Comparison of ENCODE assay signal across 8 mouse cellular contexts in genomic region chr7:36975475-36975874, GRCm38 (mm10).
A peak's percentile ranks its signal among the peaks of the same experiment; 100 is the strongest.
DNase-seq lines count a peak whose midpoint lies in the region; ATAC-seq lines count a peak whose summit lies in the region.
"Had no signal": no experiment of that assay in that cellular context is flagged by ENCODE, and none has a peak within 500 bp of the region (broad histone marks: within the 10 kb centered on the region; RNA-seq: fewer than 3 reads in every experiment).

No protein-coding gene starts in this region.

- ATAC-seq in heart, embryonic 12.5 days (ENCODE audit: insufficient number of reproducible peaks, low FRiP score): no peak
- ATAC-seq in hindbrain, embryonic 12.5 days (ENCODE audit: low FRiP score): no peak

- no peak overlapping the region for H3K9ac ChIP-seq in heart, embryonic 12.5 days
- H3K9ac ChIP-seq in hindbrain, embryonic 12.5 days: no peak overlapping the region
- H3K9ac ChIP-seq: liver, embryonic 13.5 days had no signal

- 11% methylated on average over 5 of the region's 5 CpGs for WGBS in heart, embryonic 12.5 days
- 17% methylated on average over 5 of the region's 5 CpGs for WGBS in hindbrain, embryonic 12.5 days

- H3K9me3 ChIP-seq in heart, embryonic 12.5 days (replicated peaks): peaks cover 8% of the 10 kb centered on the region
- no peaks in the 10 kb centered on the region for H3K9me3 ChIP-seq in hindbrain, embryonic 12.5 days (replicated peaks)

- H3K4me1 ChIP-seq in heart, embryonic 12.5 days (replicated peaks): no peaks in the 10 kb centered on the region
- H3K4me1 ChIP-seq in hindbrain, embryonic 12.5 days: peaks cover 16% of the 10 kb centered on the region
- H3K4me1 ChIP-seq: liver, embryonic 13.5 days had no signal

- no peak for DNase-seq in heart, adult 11 months
- peak; percentile 5 for DNase-seq in ovary, postnatal 14 days (ENCODE audit: low spot score)
- no peak for DNase-seq in ovary, adult 18-20 months (ENCODE audit: low spot score)
- no peak for DNase-seq in right cerebral cortex, postnatal 10 days (ENCODE audit: low spot score in 2 of 2)
- DNase-seq in adrenal gland, postnatal 4 days (ENCODE audit: low spot score in 2 of 2): no peak
- DNase-seq: liver, embryonic 13.5 days had no signal

- H3K27ac ChIP-seq in heart, embryonic 12.5 days (ENCODE audit: poor library complexity, severe bottlenecking): no peak overlapping the region
- H3K27ac ChIP-seq in hindbrain, embryonic 12.5 days: no peak overlapping the region
- H3K27ac ChIP-seq: liver, embryonic 13.5 days had no signal

- H3K27me3 ChIP-seq in heart, embryonic 12.5 days (replicated peaks): no peaks in the 10 kb centered on the region
- no peaks in the 10 kb centered on the region for H3K27me3 ChIP-seq in hindbrain, embryonic 12.5 days
- H3K27me3 ChIP-seq: liver, embryonic 13.5 days had no signal

- H3K4me3 ChIP-seq in heart, embryonic 12.5 days: no peak overlapping the region
- no peak overlapping the region for H3K4me3 ChIP-seq in hindbrain, embryonic 12.5 days
- H3K4me3 ChIP-seq: liver, embryonic 13.5 days had no signal

- peak overlapping the region; percentile 52 for H3K4me2 ChIP-seq in heart, embryonic 12.5 days
- 0 out of 2 replicates have a peak overlapping the region, but pooled peaks have one; percentile 17 for H3K4me2 ChIP-seq in hindbrain, embryonic 12.5 days (replicated peaks)
- H3K4me2 ChIP-seq: liver, embryonic 13.5 days had no signal

- H3K36me3 ChIP-seq in heart, embryonic 12.5 days: no peaks in the 10 kb centered on the region
- H3K36me3 ChIP-seq in hindbrain, embryonic 12.5 days: no peaks in the 10 kb centered on the region
- H3K36me3 ChIP-seq: liver, embryonic 13.5 days had no signal
